Mouse (Mus musculus) bone marrow, adult 2 months (tissue): ENCODE results near the gene Atp2a1.

ENCODE experiments used
- CTCF ChIP-seq: fragments of 200-500 bp; IDR thresholded peaks from 2 replicates; pipeline ENCODE4 v1.5.1; 2011; ENCODE audit warnings: low read length, control low read depth; ENCODE audit not compliant: control insufficient read depth, insufficient read depth
- POLR2A ChIP-seq: fragments of 200-500 bp; IDR thresholded peaks from 2 replicates; pipeline ENCODE4 v1.6.1; 2011; ENCODE audit warnings: low read depth, mild to moderate bottlenecking, control low read depth, low read length, borderline replicate concordance; ENCODE audit not compliant: control insufficient read depth

GRCm38 (mm10) chr7:126464121-126464520, 1.2 kb upstream of the Atp2a1 start:
- TF ChIP-seq CTCF: no peak
- no peak for TF ChIP-seq POLR2A
